Mouse (Mus musculus) liver, embryonic 15.5 days (tissue): ENCODE measurements around the gene Dscam. TPM values are rescaled to one million over a fixed set of nuclear protein-coding genes. Genes with fewer than 3 reads are reported as not detected.

Experiments used
- ATAC-seq: fragments of 200-750 bp; cut with Nextera tagmentation; 2 replicates; pipeline ENCODE4 v1.8.0; 2017; ENCODE audit warnings: moderate number of reproducible peaks, mild to moderate bottlenecking, moderate library complexity; ENCODE audit not compliant: insufficient read depth
- H3K27ac ChIP-seq: fragments of 300-500 bp; sonication (generic); replicated peaks from 2 replicates; pipeline ENCODE4 v1.5.1; 2015; ENCODE audit warnings: mild to moderate bottlenecking, inconsistent platforms
- H3K27me3 ChIP-seq: fragments of 300-500 bp; sonication (generic); 2 replicates; pipeline ENCODE4 v1.6.1; 2015; ENCODE audit warnings: mild to moderate bottlenecking, inconsistent platforms
- H3K36me3 ChIP-seq: fragments of 300-500 bp; sonication (generic); replicated peaks from 2 replicates; pipeline ENCODE4 v1.6.1; 2015; ENCODE audit warnings: moderate library complexity, mild to moderate bottlenecking, inconsistent platforms
- H3K4me1 ChIP-seq: fragments of 300-500 bp; sonication (generic); replicated peaks from 2 replicates; pipeline ENCODE4 v1.6.1; 2015; ENCODE audit warnings: inconsistent platforms
- H3K4me2 ChIP-seq: fragments of 300-500 bp; sonication (generic); 2 replicates; pipeline ENCODE4 v1.6.1; 2015; ENCODE audit warnings: moderate library complexity, mild to moderate bottlenecking, inconsistent platforms
- H3K4me3 ChIP-seq: fragments of 300-500 bp; sonication (generic); replicated peaks from 2 replicates; pipeline ENCODE4 v1.5.1; 2015; ENCODE audit warnings: mild to moderate bottlenecking, inconsistent platforms
- H3K9ac ChIP-seq: fragments of 300-500 bp; sonication (generic); 2 replicates; pipeline ENCODE4 v1.6.1; 2015; ENCODE audit warnings: moderate library complexity, mild to moderate bottlenecking, inconsistent platforms
- H3K9me3 ChIP-seq: fragments of 300-500 bp; sonication (generic); replicated peaks from 2 replicates; pipeline ENCODE4 v1.6.1; 2016; ENCODE audit warnings: inconsistent platforms
- WGBS: fragments of 180-500 bp; shearing (Covaris S2); methylation state at CpG from one replicate; pipeline ENCODE4 v1.1.7; 2015; ENCODE audit warnings: mixed read lengths; ENCODE audit not compliant: insufficient replicate concordance; 5-methylcytosine and 5-hydroxymethylcytosine counted together
- polyA plus RNA-seq: library from polyadenylated mRNA; unstranded; fragments of >200 nt; fragmentation: Nextera tagmentation; extraction: Ambion mirVana; gene quantifications from 2 replicates; pipeline ENCODE4 v1.2.1, GENCODE M21; 2015

Gene Dscam
- polyA plus RNA-seq, 1 experiment from 2014 or later = not detected

- no peaks in the 10 kb centered on the region for H3K9me3 ChIP-seq
- 71% methylated on average over 8 of the region's 8 CpGs for WGBS
Observed at GRCm38 (mm10) chr16:96679981-96680380, 490.6 kb downstream of the Dscam start.

GRCm38 (mm10) chr16:96677471-96677870, 493.1 kb downstream of the Dscam start:
- Histone ChIP-seq H3K27ac (no peak overlapping the region), H3K9ac (no peak overlapping the region), H3K4me1 (no peaks in the 10 kb centered on the region), H3K4me3 (no peak overlapping the region), H3K9me3 (no peaks in the 10 kb centered on the region), H3K27me3 (no peaks in the 10 kb centered on the region), H3K4me2 (no peak overlapping the region), H3K36me3 (no peaks in the 10 kb centered on the region)
- no peak for ATAC-seq
- WGBS = 23% methylated on average over 2 of the region's 2 CpGs

More at GRCm38 (mm10) chr16:96679981-96680380, 490.6 kb downstream of the Dscam start:
- ATAC-seq = no peak
- Histone ChIP-seq H3K4me2 (no peak overlapping the region), H3K4me1 (no peaks in the 10 kb centered on the region), H3K4me3 (no peak overlapping the region), H3K27ac (no peak overlapping the region), H3K36me3 (no peaks in the 10 kb centered on the region), H3K27me3 (no peaks in the 10 kb centered on the region), H3K9ac (no peak overlapping the region)

DNA sequence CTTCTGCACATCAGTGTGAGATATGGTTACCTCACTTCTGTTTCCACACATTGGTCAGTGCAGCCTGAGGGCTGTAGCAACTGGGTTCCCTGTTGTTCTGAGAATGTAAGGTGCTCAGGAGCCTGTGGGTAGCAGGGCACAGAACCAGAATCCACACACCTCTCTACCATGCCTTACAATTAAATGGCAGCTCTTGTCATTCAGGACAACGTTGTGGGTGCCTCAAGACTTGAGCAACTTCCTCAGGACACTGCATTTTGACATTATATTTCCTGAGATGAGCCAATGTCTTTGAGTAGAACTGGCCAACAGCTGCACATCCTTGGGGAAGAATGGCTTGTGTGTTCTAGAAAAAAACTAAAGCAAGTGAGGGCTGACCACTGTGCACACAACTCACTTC, 493.9 kb downstream of the Dscam start:
- Histone ChIP-seq H3K4me1 (no peaks in the 10 kb centered on the region), H3K9ac (no peak overlapping the region), H3K36me3 (no peaks in the 10 kb centered on the region), H3K27me3 (no peaks in the 10 kb centered on the region), H3K4me2 (no peak overlapping the region), H3K9me3 (no peaks in the 10 kb centered on the region), H3K27ac (no peak overlapping the region), H3K4me3 (no peak overlapping the region)
- WGBS = 7% methylated on average over 1 of the region's 1 CpGs
- ATAC-seq = peak; percentile 7; the same call in 1 of the 2 replicates

DNA sequence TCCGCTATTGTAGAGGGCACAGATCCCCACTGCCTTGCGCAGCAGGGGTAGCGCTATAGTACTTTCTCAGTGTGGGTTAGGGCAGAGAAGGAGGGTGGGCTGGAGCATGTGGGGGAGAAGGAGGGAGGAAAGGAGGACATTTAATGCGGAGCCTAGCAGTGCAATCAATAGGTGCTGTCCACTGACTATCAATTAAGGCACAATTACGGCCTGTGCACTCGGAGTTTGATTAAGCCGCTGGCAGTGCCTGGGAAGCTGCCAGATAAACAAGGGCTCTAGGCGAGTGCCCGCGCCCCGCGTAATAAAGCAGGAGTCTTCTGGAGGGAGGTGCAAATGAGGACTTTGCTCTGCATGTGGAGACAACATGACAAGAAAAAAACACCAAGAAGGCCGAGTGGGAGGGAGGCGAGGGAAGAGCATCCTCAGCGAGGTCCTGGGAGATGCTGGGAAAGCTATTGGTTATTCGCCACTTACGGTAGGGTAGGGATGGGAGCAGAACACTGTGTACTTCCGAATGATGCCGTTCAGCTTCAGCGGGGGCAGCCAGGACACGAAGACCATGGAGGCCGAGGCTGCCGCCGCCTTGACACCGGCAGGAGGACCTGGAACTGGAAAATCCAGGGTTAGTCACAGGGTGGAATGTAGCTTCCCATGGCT, 497.2 kb downstream of the Dscam start:
- Histone ChIP-seq H3K9me3 (no peaks in the 10 kb centered on the region), H3K4me3 (no peak overlapping the region), H3K9ac (no peak overlapping the region), H3K27ac (no peak overlapping the region), H3K27me3 (no peaks in the 10 kb centered on the region), H3K36me3 (no peaks in the 10 kb centered on the region), H3K4me2 (no peak overlapping the region), H3K4me1 (no peaks in the 10 kb centered on the region)
- 68% methylated on average over 25 of the region's 25 CpGs for WGBS
- no peak for ATAC-seq

DNA sequence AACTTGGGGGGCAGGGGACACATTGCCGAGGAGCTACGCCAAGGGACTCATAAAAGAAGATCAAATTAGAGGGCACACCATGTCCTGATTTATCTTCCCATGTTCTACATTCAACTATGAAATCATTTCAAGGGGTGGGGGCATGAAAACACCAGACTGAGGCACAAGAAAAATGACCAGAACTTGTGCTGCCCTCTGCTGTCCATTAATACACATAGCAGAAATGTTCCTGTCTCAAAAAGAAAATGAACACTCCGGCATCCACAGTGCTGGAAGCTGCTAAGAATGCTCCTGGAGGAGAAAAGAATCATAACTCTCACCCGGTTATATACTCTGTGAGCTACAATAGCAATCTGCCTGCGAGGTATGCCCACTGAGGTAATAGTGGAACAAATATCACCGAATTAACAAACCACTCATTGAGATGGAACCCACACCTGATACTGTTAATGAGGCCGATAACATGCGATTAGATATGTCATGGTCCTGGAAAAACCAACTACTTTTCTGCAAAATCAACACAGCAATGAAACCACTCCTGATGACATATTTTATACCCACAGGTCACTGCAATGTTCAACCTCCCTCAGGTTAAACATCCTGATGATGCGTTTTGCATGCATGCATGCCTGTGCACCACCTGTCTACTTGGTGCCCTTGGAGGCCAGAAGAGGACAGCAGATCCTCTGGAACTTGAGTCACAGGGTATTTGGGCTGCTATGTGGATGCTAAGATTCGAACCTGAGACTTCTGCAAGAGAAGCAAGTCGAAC, 498.8 kb downstream of the Dscam start:
- no peak overlapping the region for H3K9ac ChIP-seq
- no peaks in the 10 kb centered on the region for H3K4me1 ChIP-seq
- no peaks in the 10 kb centered on the region for H3K9me3 ChIP-seq
- H3K4me3 ChIP-seq = no peak overlapping the region
- H3K27ac ChIP-seq = no peak overlapping the region
- 49% methylated on average over 11 of the region's 11 CpGs for WGBS
- H3K27me3 ChIP-seq = no peaks in the 10 kb centered on the region
- H3K36me3 ChIP-seq = no peaks in the 10 kb centered on the region
- no peak overlapping the region for H3K4me2 ChIP-seq
- ATAC-seq = no peak

DNA sequence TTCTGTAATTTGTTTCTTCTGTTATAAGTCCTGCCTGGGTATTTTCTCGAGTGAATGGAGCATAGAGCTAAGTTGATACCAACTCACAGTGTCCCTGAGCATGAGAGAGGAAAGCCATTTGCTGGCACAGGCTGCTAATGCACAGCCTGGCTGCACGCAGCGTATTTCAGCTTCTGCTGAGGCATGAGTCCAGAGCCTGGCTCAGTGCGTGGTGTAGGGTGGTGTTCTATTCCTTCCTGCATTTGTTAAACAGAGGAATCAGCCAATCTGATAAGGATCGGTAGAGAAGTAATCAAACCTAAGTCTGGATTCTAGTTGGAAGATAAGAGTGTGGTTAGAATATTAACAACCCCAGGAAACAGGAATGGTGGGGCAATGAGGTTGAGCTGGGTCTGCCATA, 500.8 kb downstream of the Dscam start:
- no peak overlapping the region for H3K27ac ChIP-seq

DNA sequence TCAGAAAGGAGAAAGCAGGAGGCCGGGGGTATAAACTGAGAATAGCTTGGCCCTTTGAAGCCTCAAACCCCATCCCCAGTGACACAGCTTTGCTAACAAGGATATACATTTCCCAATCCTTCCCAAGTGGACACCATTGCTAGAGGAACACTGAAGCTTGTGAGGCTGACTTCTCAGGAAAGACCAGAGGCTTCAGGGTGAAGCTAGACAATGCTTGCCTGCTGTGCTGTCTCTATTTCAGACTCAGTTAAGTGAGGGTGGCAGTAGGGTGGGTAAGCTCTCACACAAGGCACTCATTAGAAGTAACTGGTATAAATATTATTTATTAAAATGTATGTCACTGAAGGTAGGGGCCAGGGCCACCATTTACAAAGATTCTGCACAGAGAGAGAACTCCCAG, 502.1 kb downstream of the Dscam start:
- Histone ChIP-seq H3K4me2 (no peak overlapping the region), H3K4me1 (no peaks in the 10 kb centered on the region), H3K9ac (no peak overlapping the region), H3K27me3 (no peaks in the 10 kb centered on the region), H3K27ac (no peak overlapping the region), H3K36me3 (no peaks in the 10 kb centered on the region), H3K9me3 (no peaks in the 10 kb centered on the region), H3K4me3 (no peak overlapping the region)
- 58% methylated on average over 1 of the region's 1 CpGs for WGBS
- no peak for ATAC-seq

More for the DNA sequence above, 500.8 kb downstream of the Dscam start:
- Histone ChIP-seq H3K4me2 (no peak overlapping the region), H3K9me3 (no peaks in the 10 kb centered on the region), H3K36me3 (no peaks in the 10 kb centered on the region), H3K27me3 (no peaks in the 10 kb centered on the region), H3K9ac (no peak overlapping the region), H3K4me1 (no peaks in the 10 kb centered on the region), H3K4me3 (no peak overlapping the region)
- ATAC-seq = no peak
- 20% methylated on average over 5 of the region's 5 CpGs for WGBS

- no peaks in the 10 kb centered on the region for H3K36me3 ChIP-seq
- no peak overlapping the region for H3K4me3 ChIP-seq
- WGBS = 53% methylated on average over 3 of the region's 3 CpGs
- H3K9ac ChIP-seq = no peak overlapping the region
- no peaks in the 10 kb centered on the region; the same call in 1 of the 2 replicates for H3K27me3 ChIP-seq
- H3K4me1 ChIP-seq = no peaks in the 10 kb centered on the region
- ATAC-seq = no peak
- no peaks in the 10 kb centered on the region for H3K9me3 ChIP-seq
- no peak overlapping the region for H3K27ac ChIP-seq
- H3K4me2 ChIP-seq = no peak overlapping the region
Observed at GRCm38 (mm10) chr16:96661073-96661472, 509.5 kb downstream of the Dscam start.

- Histone ChIP-seq H3K9me3 (no peaks in the 10 kb centered on the region), H3K9ac (no peak overlapping the region), H3K4me3 (no peak overlapping the region), H3K4me1 (no peaks in the 10 kb centered on the region), H3K27me3 (no peaks in the 10 kb centered on the region; the same call in 1 of the 2 replicates), H3K36me3 (no peaks in the 10 kb centered on the region), H3K27ac (no peak overlapping the region), H3K4me2 (no peak overlapping the region)
- 46% methylated on average over 5 of the region's 5 CpGs for WGBS
- no peak for ATAC-seq
Observed at GRCm38 (mm10) chr16:96659275-96659674, 511.3 kb downstream of the Dscam start.

- WGBS = 64% methylated on average over 4 of the region's 4 CpGs
Observed at GRCm38 (mm10) chr16:96655548-96655947, 515.0 kb downstream of the Dscam start.

DNA sequence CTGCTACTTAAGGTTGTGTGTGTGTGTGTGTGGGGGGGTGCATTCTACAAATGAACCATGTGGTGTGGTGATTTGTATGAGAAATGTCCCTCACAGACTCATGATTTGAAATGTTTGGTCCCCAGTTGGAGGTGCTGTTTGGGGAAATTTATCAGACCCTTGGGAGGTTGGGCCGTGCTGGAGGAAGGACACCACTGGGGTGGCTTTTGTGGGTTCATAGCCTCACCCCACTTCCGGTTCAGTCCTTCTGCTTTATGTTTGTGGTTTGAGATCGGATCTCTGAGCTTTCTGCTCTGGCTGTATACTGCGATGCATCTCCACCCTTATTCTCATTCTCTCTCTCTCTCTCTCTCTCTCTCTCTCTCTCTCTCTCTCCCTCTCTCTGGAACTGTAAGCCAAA, 516.5 kb downstream of the Dscam start:
- Histone ChIP-seq H3K36me3 (no peaks in the 10 kb centered on the region), H3K4me3 (no peak overlapping the region), H3K9ac (no peak overlapping the region), H3K27ac (no peak overlapping the region), H3K27me3 (no peaks in the 10 kb centered on the region), H3K4me2 (no peak overlapping the region), H3K4me1 (no peaks in the 10 kb centered on the region), H3K9me3 (no peaks in the 10 kb centered on the region)
- ATAC-seq = no peak
- WGBS = 30% methylated on average over 4 of the region's 4 CpGs

More at GRCm38 (mm10) chr16:96655548-96655947, 515.0 kb downstream of the Dscam start:
- ATAC-seq = no peak
- H3K4me1 ChIP-seq = no peaks in the 10 kb centered on the region
- H3K9ac ChIP-seq = no peak overlapping the region
- no peaks in the 10 kb centered on the region for H3K36me3 ChIP-seq
- H3K27ac ChIP-seq = no peak overlapping the region
- no peak overlapping the region for H3K4me2 ChIP-seq
- H3K27me3 ChIP-seq = no peaks in the 10 kb centered on the region; the same call in 1 of the 2 replicates
- no peak overlapping the region for H3K4me3 ChIP-seq
- H3K9me3 ChIP-seq = no peaks in the 10 kb centered on the region
